Mouse (Mus musculus) CD4-positive, CD25-positive, alpha-beta regulatory T cell, adult 2 months (primary cell): ENCODE results near the gene Cerk.

ENCODE experiments used
- DNase-seq: peaks from one replicate; pipeline ENCODE4 v3.0.0-alpha.2; 2012; ENCODE audit warnings: low read depth, low spot score

Cerk gene

GRCm38 (mm10) chr15:86164718-86165345 is 21.1 kb downstream of the Cerk start:
- no peak for DNase-seq

GRCm38 (mm10) chr15:86161800-86162199 is 24.1 kb downstream of the Cerk start:
- peak; percentile 54 for DNase-seq

- DNase-seq, result peak; percentile 52
Observed at GRCm38 (mm10) chr15:86160906-86161305, 25.0 kb downstream of the Cerk start.

- no peak for DNase-seq
Observed at GRCm38 (mm10) chr15:86159719-86160118, 26.2 kb downstream of the Cerk start.

GRCm38 (mm10) chr15:86159093-86159492 is 26.8 kb downstream of the Cerk start:
- no peak for DNase-seq

- no peak for DNase-seq
Observed at GRCm38 (mm10) chr15:86156492-86156891, 29.4 kb downstream of the Cerk start.

GRCm38 (mm10) chr15:86153481-86153960 is 32.4 kb downstream of the Cerk start:
- DNase-seq, result no peak

GRCm38 (mm10) chr15:86150593-86150992 is 35.3 kb downstream of the Cerk start:
- no peak for DNase-seq

- no peak for DNase-seq
Observed at GRCm38 (mm10) chr15:86146922-86147321, 39.0 kb downstream of the Cerk start.

- no peak for DNase-seq
Observed at GRCm38 (mm10) chr15:86145046-86145445, 40.9 kb downstream of the Cerk start.

- DNase-seq, result no peak
Observed at GRCm38 (mm10) chr15:86144577-86144976, 41.4 kb downstream of the Cerk start.

- DNase-seq, result peak; percentile 71
Observed at GRCm38 (mm10) chr15:86140323-86140722, 45.6 kb downstream of the Cerk start.

GRCm38 (mm10) chr15:86137638-86138037 is 48.3 kb downstream of the Cerk start:
- DNase-seq, result peak; percentile 76

GRCm38 (mm10) chr15:86134941-86135783 is 50.8 kb downstream of the Cerk start:
- DNase-seq, result peak; percentile 86

- no peak for DNase-seq
Observed at GRCm38 (mm10) chr15:86130657-86131056, 55.3 kb downstream of the Cerk start.

- DNase-seq, result no peak
Observed at GRCm38 (mm10) chr15:86129036-86129435, 56.9 kb downstream of the Cerk start.

- peak; percentile 85 for DNase-seq
Observed at GRCm38 (mm10) chr15:86124359-86124758, 61.6 kb downstream of the Cerk start.

GRCm38 (mm10) chr15:86123409-86123808 is 62.5 kb downstream of the Cerk start:
- no peak for DNase-seq

GRCm38 (mm10) chr15:86122261-86122949 is 63.5 kb downstream of the Cerk start:
- DNase-seq, result no peak

- no peak for DNase-seq
Observed at GRCm38 (mm10) chr15:86119186-86119585, 66.8 kb downstream of the Cerk start.

- no peak for DNase-seq
Observed at GRCm38 (mm10) chr15:86117115-86118100, 68.5 kb downstream of the Cerk start.
